Mouse (Mus musculus) fat pad, adult 2 months (tissue): ENCODE data around the gene Cul4a.
"Not testable (repeated sequence)": the region's sequence is repeated elsewhere in the genome, so short reads cannot be mapped to it uniquely, and the experiment has no call there.

ENCODE experiments used
- DNase-seq: peaks from one replicate; pipeline ENCODE4 v3.0.0-alpha.2; 2011; ENCODE audit warnings: low read depth, low spot score; ENCODE audit errors: extremely low read depth

The Cul4a gene

GRCm38 (mm10) chr8:13105087-13105881 lies at the start of gene Cul4a, which contains the start of gene Pcid2:
TSS of gene Cul4a (plus strand) at chr8:13105621.
TSS of gene Pcid2 (minus strand) at chr8:13105459.
- DNase-seq: no peak

GRCm38 (mm10) chr8:13057351-13057750 lies 48.1 kb upstream of the Cul4a start:
- no peak for DNase-seq

- no peak for DNase-seq
These were observed 44.8 kb upstream of the Cul4a start, which contains the start of gene Proz for GRCm38 (mm10) chr8:13060441-13061150. TSS of gene Proz (plus strand) at chr8:13060914.

- no peak for DNase-seq
These were observed 42.3 kb upstream of the Cul4a start for GRCm38 (mm10) chr8:13063112-13063511.

- no peak for DNase-seq
These were observed 32.2 kb upstream of the Cul4a start for GRCm38 (mm10) chr8:13073255-13073654.

GRCm38 (mm10) chr8:13075044-13075443 lies 30.4 kb upstream of the Cul4a start:
- DNase-seq: no peak

GRCm38 (mm10) chr8:13075579-13075978 lies 29.8 kb upstream of the Cul4a start:
- not testable (repeated sequence) for DNase-seq

GRCm38 (mm10) chr8:13077542-13077941 lies 27.9 kb upstream of the Cul4a start:
- no peak for DNase-seq

GRCm38 (mm10) chr8:13104691-13105086 lies 732 bp upstream of the Cul4a start:
- no peak for DNase-seq

- no peak for DNase-seq
These were observed 609 bp downstream of the Cul4a start for GRCm38 (mm10) chr8:13105908-13106551.

GRCm38 (mm10) chr8:13107990-13108638 lies 2.7 kb downstream of the Cul4a start:
- no peak for DNase-seq

GRCm38 (mm10) chr8:13108967-13109366 lies 3.5 kb downstream of the Cul4a start:
- DNase-seq: no peak

- no peak for DNase-seq
These were observed 4.1 kb downstream of the Cul4a start for GRCm38 (mm10) chr8:13109416-13109960.

GRCm38 (mm10) chr8:13111917-13112316 lies 6.5 kb downstream of the Cul4a start:
- no peak for DNase-seq

GRCm38 (mm10) chr8:13113232-13113631 lies 7.8 kb downstream of the Cul4a start:
- DNase-seq: no peak

GRCm38 (mm10) chr8:13117096-13117495 lies 11.7 kb downstream of the Cul4a start:
- DNase-seq: no peak

- no peak for DNase-seq
These were observed 13.1 kb downstream of the Cul4a start for GRCm38 (mm10) chr8:13118516-13118915.

GRCm38 (mm10) chr8:13120882-13121665 lies 15.7 kb downstream of the Cul4a start:
- DNase-seq: no peak

GRCm38 (mm10) chr8:13122887-13123421 lies 17.5 kb downstream of the Cul4a start:
- DNase-seq: no peak

- no peak for DNase-seq
These were observed 19.5 kb downstream of the Cul4a start for GRCm38 (mm10) chr8:13124897-13125296.
